9 mouse cellular contexts compared by ENCODE assay signal in genomic region chr10:23788056-23788600, GRCm38 (mm10). TPM values are rescaled to one million over a fixed set of nuclear protein-coding genes. Genes with fewer than 3 reads are reported as not detected.
DNase-seq lines count a peak whose midpoint lies in the region; ATAC-seq and TF ChIP-seq lines count a peak whose summit lies in the region.
"Had no signal": no experiment of that assay in that cellular context is flagged by ENCODE, and none has a peak within 500 bp of the region (broad histone marks: within the 10 kb centered on the region; RNA-seq: fewer than 3 reads in every experiment).

No protein-coding gene starts in this region.

- peak overlapping the region; percentile 83 for H3K9ac ChIP-seq in heart, embryonic 14.5 days (ENCODE audit: low read length)
- H3K9ac ChIP-seq in liver, embryonic 16.5 days (ENCODE audit: low read depth, low read length), result peak overlapping the region; percentile 82

- H3K4me1 ChIP-seq in heart, embryonic 14.5 days (ENCODE audit: control insufficient read depth in 2 of 2, insufficient read depth in 2 of 2, low read length in 2 of 2), result peaks cover 3 to 19% of the 10 kb centered on the region in 2 experiments
- H3K4me1 ChIP-seq in liver, embryonic 16.5 days (ENCODE audit: control insufficient read depth, low read depth, low read length), result peaks cover 24% of the 10 kb centered on the region

- no peak for TF ChIP-seq CTCF in gastrocnemius, adult 2 months (IDR thresholded peaks at IDR 0.05)

- peak overlapping the region; percentile 92 for H3K27ac ChIP-seq in gastrocnemius, adult 2 months
- H3K27ac ChIP-seq in heart, embryonic 14.5 days (replicated peaks in 1 of 2; ENCODE audit: control insufficient read depth in 1 of 2, insufficient read depth in 1 of 2, low read depth in 2 of 2, low read length in 2 of 2), result peak overlapping the region; percentile 74 to 96
- H3K27ac ChIP-seq in liver, embryonic 16.5 days (ENCODE audit: low read length), result peak overlapping the region; percentile 86

- H3K4me2 ChIP-seq in heart, embryonic 14.5 days (ENCODE audit: low read length), result peak overlapping the region; percentile 70
- peak overlapping the region; percentile 96 for H3K4me2 ChIP-seq in liver, embryonic 16.5 days (ENCODE audit: low read depth, low read length)

- 7% methylated on average over 8 of the region's 8 CpGs for WGBS in heart, embryonic 14.5 days
- WGBS in liver, embryonic 16.5 days (ENCODE audit: insufficient replicate concordance), result 2% methylated on average over 8 of the region's 8 CpGs

- DNase-seq in gastrocnemius, adult 2 months, result no peak
- DNase-seq in gastrocnemius, adult 8-10 months (ENCODE audit: low spot score in 2 of 2), result no peak
- peak; percentile 19 for DNase-seq in CD4-positive helper T cell, adult 2 months (ENCODE audit: low read depth, low spot score)
- no peak for DNase-seq in ovary, postnatal 10 days (ENCODE audit: low spot score)
- DNase-seq in thymus, postnatal 0 days (ENCODE audit: low spot score), result no peak
- no peak for DNase-seq in retina, embryonic 14.5 days (ENCODE audit: low spot score)
- DNase-seq: right cerebral cortex, adult 18-20 months had no signal

- intact Hi-C loops in gastrocnemius, adult 2 months (cut with DNase I), result no loop called here

- ATAC-seq in heart, embryonic 14.5 days (ENCODE audit: insufficient number of reproducible peaks, insufficient read depth, low FRiP score, low read depth), result no peak
- ATAC-seq in liver, embryonic 16.5 days (ENCODE audit: low read depth), result no peak

- no peaks in the 10 kb centered on the region for H3K9me3 ChIP-seq in heart, embryonic 14.5 days (ENCODE audit: control insufficient read depth, low read length)
- no peaks in the 10 kb centered on the region for H3K9me3 ChIP-seq in liver, embryonic 16.5 days (replicated peaks; ENCODE audit: control insufficient read depth, low read length)

- H3K4me3 ChIP-seq in gastrocnemius, adult 2 months, result peak overlapping the region; percentile 83
- H3K4me3 ChIP-seq in heart, embryonic 14.5 days (ENCODE audit: control insufficient read depth in 1 of 2, insufficient read depth in 1 of 2, low read depth in 1 of 2, low read length in 2 of 2), result peak overlapping the region; percentile 72 to 78; a peak in 3 of 4 replicates
- peak overlapping the region; percentile 87 for H3K4me3 ChIP-seq in liver, embryonic 16.5 days (ENCODE audit: low read depth, low read length)

- H3K27me3 ChIP-seq in heart, embryonic 14.5 days (ENCODE audit: control insufficient read depth, insufficient read depth, low read length), result no peaks in the 10 kb centered on the region
- no peaks in the 10 kb centered on the region for H3K27me3 ChIP-seq in liver, embryonic 16.5 days (ENCODE audit: control insufficient read depth, insufficient read depth, low read depth, low read length)

- peaks cover 31% of the 10 kb centered on the region for H3K36me3 ChIP-seq in heart, embryonic 14.5 days (ENCODE audit: control insufficient read depth, insufficient read depth, low read length)
- H3K36me3 ChIP-seq in liver, embryonic 16.5 days (ENCODE audit: control insufficient read depth, insufficient read depth), result peaks cover 17% of the 10 kb centered on the region

RNA-seq across cellular contexts. Expression of gene Rps12, which starts 1.1 kb away (rescaled TPM):
- total RNA-seq in gastrocnemius, adult 2 months (2021), result 100 to 1,000 TPM; 215 to 230 TPM
- total RNA-seq in gastrocnemius, adult 8-10 months (2022), result 100 to 1,000 TPM; 127 to 219 (median 169) TPM
- polyA plus RNA-seq in heart, embryonic 14.5 days (2014; fragmentation: Nextera tagmentation; extraction: Ambion mirVana), result 113 and 122 TPM in 2 replicates
- polyA plus RNA-seq in liver, embryonic 16.5 days (2015; fragmentation: Nextera tagmentation; extraction: Ambion mirVana), result 102 and 122 TPM in 2 replicates
- 326 and 332 TPM in 2 replicates for polyA plus RNA-seq in thymus, postnatal 0 days (2015; fragmentation: Nextera tagmentation; extraction: Ambion mirVana)

RNA-seq across cellular contexts. Expression of gene Slc18b1, which starts 8.7 kb away (rescaled TPM):
- 1 to 10 TPM; 5.5 to 6.2 TPM for total RNA-seq in gastrocnemius, adult 2 months (2021)
- total RNA-seq in gastrocnemius, adult 8-10 months (2022), result 1 to 10 TPM; 4.6 to 8.3 (median 6.0) TPM
- 9.3 and 11.4 TPM in 2 replicates for polyA plus RNA-seq in heart, embryonic 14.5 days (2014; fragmentation: Nextera tagmentation; extraction: Ambion mirVana)
- 1.7 and 1.9 TPM in 2 replicates for polyA plus RNA-seq in liver, embryonic 16.5 days (2015; fragmentation: Nextera tagmentation; extraction: Ambion mirVana)
- 0.42 and 0.63 TPM in 2 replicates for polyA plus RNA-seq in thymus, postnatal 0 days (2015; fragmentation: Nextera tagmentation; extraction: Ambion mirVana)
